ENCODE assay signal across 8 mouse cellular contexts in the genomic region with DNA sequence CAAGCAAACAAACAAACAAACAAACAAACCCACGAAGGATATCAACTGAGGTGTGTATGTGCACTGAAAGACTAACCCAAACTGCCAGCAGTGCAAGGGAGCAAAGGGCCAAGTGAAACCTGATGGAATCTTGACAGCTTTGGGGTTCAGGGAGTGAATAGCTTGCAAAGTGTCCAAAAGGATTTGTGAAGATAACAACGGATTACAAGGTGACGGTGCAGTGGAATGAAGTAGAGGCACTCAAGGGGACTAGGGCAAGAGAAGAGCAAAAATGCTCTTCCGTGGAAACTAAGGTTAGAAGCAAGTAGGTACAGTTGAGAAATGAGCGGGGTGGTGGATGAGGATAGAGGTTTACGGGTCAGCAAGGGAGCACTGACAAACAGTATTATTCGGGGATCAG. TPM values are rescaled to one million over a fixed set of nuclear protein-coding genes. Genes with fewer than 3 reads are reported as not detected.
DNase-seq lines count a peak whose midpoint lies in the region; ATAC-seq lines count a peak whose summit lies in the region.

No protein-coding gene starts in this region.

- H3K27me3 ChIP-seq in hindbrain, embryonic 13.5 days = no peaks in the 10 kb centered on the region
- H3K27me3 ChIP-seq in midbrain, embryonic 11.5 days (ENCODE audit: control insufficient read depth, insufficient read depth, low read length) = no peaks in the 10 kb centered on the region

- peak; percentile 13 for DNase-seq in cerebellum, adult 9-11 months
- DNase-seq in cerebellum, adult 11 months = no peak
- peak; percentile 34 for DNase-seq in 3T3-L1 (ENCODE audit: low read depth, low spot score)
- peak; percentile 12 to 21 for DNase-seq in cerebellum, postnatal 25 days
- DNase-seq in midbrain, embryonic 11.5 days (ENCODE audit: low spot score, missing footprints) = peak; percentile 84
- no peak for DNase-seq in layer of hippocampus, adult 11-12 months (ENCODE audit: low spot score)
- DNase-seq in natural killer cell, adult 2 months (ENCODE audit: low spot score in 2 of 2) = no peak

- H3K4me2 ChIP-seq in hindbrain, embryonic 13.5 days = peak overlapping the region; percentile 93
- H3K4me2 ChIP-seq in midbrain, embryonic 11.5 days = peak overlapping the region; percentile 64

- WGBS in hindbrain, embryonic 13.5 days = under 1% methylated on average over 7 of the region's 7 CpGs
- 2% methylated on average over 7 of the region's 7 CpGs for WGBS in midbrain, embryonic 11.5 days

- peak overlapping the region; percentile 98 for H3K27ac ChIP-seq in hindbrain, embryonic 13.5 days
- no peak overlapping the region for H3K27ac ChIP-seq in midbrain, embryonic 11.5 days (ENCODE audit: low read depth, low read length)

- peak overlapping the region; percentile 95 for H3K9ac ChIP-seq in hindbrain, embryonic 13.5 days
- H3K9ac ChIP-seq in midbrain, embryonic 11.5 days (ENCODE audit: low read length) = peak overlapping the region; percentile 96

- H3K9me3 ChIP-seq in hindbrain, embryonic 13.5 days = no peaks in the 10 kb centered on the region
- H3K9me3 ChIP-seq in midbrain, embryonic 11.5 days (ENCODE audit: control insufficient read depth, low read length) = no peaks in the 10 kb centered on the region

- H3K4me1 ChIP-seq in hindbrain, embryonic 13.5 days (replicated peaks) = peaks cover 31% of the 10 kb centered on the region
- H3K4me1 ChIP-seq in midbrain, embryonic 11.5 days (ENCODE audit: control insufficient read depth, insufficient read depth, low read length) = peaks cover 18% of the 10 kb centered on the region

- no peak for ATAC-seq in hindbrain, embryonic 13.5 days (ENCODE audit: low FRiP score)
- no peak for ATAC-seq in midbrain, embryonic 11.5 days (ENCODE audit: low FRiP score)

- peak overlapping the region; percentile 88 for H3K4me3 ChIP-seq in hindbrain, embryonic 13.5 days
- peak overlapping the region; percentile 92 for H3K4me3 ChIP-seq in midbrain, embryonic 11.5 days (ENCODE audit: low read depth, low read length)

- H3K36me3 ChIP-seq in hindbrain, embryonic 13.5 days = no peaks in the 10 kb centered on the region
- no peaks in the 10 kb centered on the region for H3K36me3 ChIP-seq in midbrain, embryonic 11.5 days (ENCODE audit: control insufficient read depth, insufficient read depth, low read length)

RNA-seq across cellular contexts. Expression of gene Braf, which starts 1.2 kb away (rescaled TPM):
- polyA plus RNA-seq in hindbrain, embryonic 13.5 days (2015; fragmentation: Nextera tagmentation; extraction: Ambion mirVana) = 24.0 and 24.6 TPM in 2 replicates
- 20.4 and 22.7 TPM in 2 replicates for polyA plus RNA-seq in midbrain, embryonic 11.5 days (2014; fragmentation: Nextera tagmentation; extraction: Ambion mirVana)

Comparison
In these comparisons a context has a peak if more than half of its experiments do, and no peak if none do; other contexts are left out.
1. DNase-seq: peak in cerebellum, adult 9-11 months (single experiment), 3T3-L1 (single experiment), cerebellum, postnatal 25 days (2 of 2) and midbrain, embryonic 11.5 days (single experiment); none in cerebellum, adult 11 months (single experiment), layer of hippocampus, adult 11-12 months (single experiment) and natural killer cell, adult 2 months (0 of 2).